Mouse (Mus musculus) olfactory bulb, adult 2 months (tissue): ENCODE measurements around the gene Rnf183.

Source experiments
- CTCF ChIP-seq: fragments of 200-500 bp; IDR thresholded peaks from 2 replicates; pipeline ENCODE4 v1.5.1; 2012; ENCODE audit warnings: low read depth, mild to moderate bottlenecking, low read length, moderate library complexity; ENCODE audit not compliant: insufficient read depth
- POLR2A ChIP-seq: fragments of 200-500 bp; IDR thresholded peaks from 2 replicates; pipeline ENCODE4 v1.6.1; 2012; ENCODE audit warnings: mild to moderate bottlenecking, low read depth, low read length, moderate library complexity; ENCODE audit not compliant: insufficient read depth

DNA sequence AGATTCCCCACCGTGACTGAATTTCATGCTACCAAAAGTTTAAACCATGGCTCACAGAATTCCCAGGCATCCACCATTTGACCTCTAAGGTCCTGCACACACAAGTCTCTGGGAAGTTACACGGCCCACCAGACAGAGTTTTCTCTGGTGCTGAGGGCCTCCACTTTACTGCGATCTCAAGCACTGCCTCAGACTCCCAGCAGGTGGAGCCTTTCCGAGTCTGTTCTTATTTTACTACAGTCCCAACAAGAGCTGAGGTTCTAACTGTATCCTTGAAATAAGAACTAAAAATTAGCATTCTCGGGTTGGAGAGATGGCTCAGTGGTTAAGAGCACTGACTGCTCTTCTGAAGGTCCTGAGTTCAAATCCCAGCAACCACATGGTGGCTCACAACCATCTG is 19.9 kb upstream of the Rnf183 start:
- TF ChIP-seq POLR2A: no peak
- peak; percentile 37; the same call in 1 of the 2 replicates for TF ChIP-seq CTCF
